Mouse (Mus musculus): ENCODE results near the gene Notch3. TPM values are rescaled to one million over a fixed set of nuclear protein-coding genes. Genes with fewer than 3 reads are reported as not detected.

Notch3 gene
- polyA plus RNA-seq, 1 experiment, result not detected

- Histone ChIP-seq H3K4me1 (ENCODE audit: control insufficient read depth) (peaks cover 6% of the 10 kb centered on the region), H3K4me3 (replicated peaks) (no peak overlapping the region), H3K27me3 (ENCODE audit: control insufficient read depth) (peaks cover 47% of the 10 kb centered on the region), H3K9me3 (ENCODE audit: control insufficient read depth, low read length) (peaks cover 4% of the 10 kb centered on the region; the same call in 1 of the 2 replicates), H3K36me3 (ENCODE audit: control insufficient read depth) (no peaks in the 10 kb centered on the region)
- TF ChIP-seq TAL1 (IDR thresholded peaks at IDR 0.05; ENCODE audit: low read length) (no peak), GATA1 (IDR thresholded peaks at IDR 0.05; ENCODE audit: low read length) (no peak)
Observed at GRCm38 (mm10) chr17:32158841-32159240, 7.8 kb downstream of the Notch3 start.

- no peak overlapping the region for H3K4me3 ChIP-seq (replicated peaks)
- H3K9me3 ChIP-seq (ENCODE audit: control insufficient read depth, low read length), result no peaks in the 10 kb centered on the region
- TF ChIP-seq GATA1 (IDR thresholded peaks at IDR 0.05; ENCODE audit: low read length) (no peak), TAL1 (IDR thresholded peaks at IDR 0.05; ENCODE audit: low read length) (no peak)
- H3K27me3 ChIP-seq (ENCODE audit: control insufficient read depth), result peaks cover 6% of the 10 kb centered on the region
- H3K4me1 ChIP-seq (ENCODE audit: control insufficient read depth), result peaks cover 7% of the 10 kb centered on the region
- no peaks in the 10 kb centered on the region for H3K36me3 ChIP-seq (ENCODE audit: control insufficient read depth)
Observed at GRCm38 (mm10) chr17:32146718-32147117, 19.9 kb downstream of the Notch3 start.

GRCm38 (mm10) chr17:32142907-32143854 lies 23.5 kb downstream of the Notch3 start:
- Histone ChIP-seq H3K4me3 (replicated peaks) (peak overlapping the region; percentile 2), H3K4me1 (ENCODE audit: control insufficient read depth) (peaks cover 7% of the 10 kb centered on the region), H3K9me3 (ENCODE audit: control insufficient read depth, low read length) (no peaks in the 10 kb centered on the region), H3K27me3 (ENCODE audit: control insufficient read depth) (peaks cover 10% of the 10 kb centered on the region), H3K36me3 (ENCODE audit: control insufficient read depth) (no peaks in the 10 kb centered on the region)
- no peak for TF ChIP-seq GATA1 (IDR thresholded peaks at IDR 0.05; ENCODE audit: low read length)
- TF ChIP-seq TAL1 (IDR thresholded peaks at IDR 0.05; ENCODE audit: low read length), result no peak

- Histone ChIP-seq H3K9me3 (ENCODE audit: control insufficient read depth, low read length) (no peaks in the 10 kb centered on the region), H3K27me3 (ENCODE audit: control insufficient read depth) (peaks cover 10% of the 10 kb centered on the region), H3K36me3 (ENCODE audit: control insufficient read depth) (no peaks in the 10 kb centered on the region), H3K4me1 (ENCODE audit: control insufficient read depth) (peaks cover 7% of the 10 kb centered on the region), H3K4me3 (replicated peaks) (no peak overlapping the region)
- no peak for TF ChIP-seq TAL1 (IDR thresholded peaks at IDR 0.05; ENCODE audit: low read length)
Observed at GRCm38 (mm10) chr17:32142234-32142633, 24.4 kb downstream of the Notch3 start.

- no peak overlapping the region for H3K4me3 ChIP-seq (replicated peaks)
- H3K9me3 ChIP-seq (ENCODE audit: control insufficient read depth, low read length), result no peaks in the 10 kb centered on the region; the same call in 1 of the 2 replicates
- H3K27me3 ChIP-seq (ENCODE audit: control insufficient read depth), result peaks cover 2% of the 10 kb centered on the region; the same call in 1 of the 2 replicates
- TF ChIP-seq TAL1 (IDR thresholded peaks at IDR 0.05; ENCODE audit: low read length) (no peak), GATA1 (IDR thresholded peaks at IDR 0.05; ENCODE audit: low read length) (no peak)
- H3K4me1 ChIP-seq (ENCODE audit: control insufficient read depth), result peaks cover 6% of the 10 kb centered on the region
- H3K36me3 ChIP-seq (ENCODE audit: control insufficient read depth), result no peaks in the 10 kb centered on the region
Observed at GRCm38 (mm10) chr17:32133375-32133774, 33.3 kb downstream of the Notch3 start.

GRCm38 (mm10) chr17:32132087-32132486 lies 34.6 kb downstream of the Notch3 start:
- peaks cover 6% of the 10 kb centered on the region for H3K4me1 ChIP-seq (ENCODE audit: control insufficient read depth)
- H3K27me3 ChIP-seq (ENCODE audit: control insufficient read depth), result peaks cover 2% of the 10 kb centered on the region; the same call in 1 of the 2 replicates
- H3K9me3 ChIP-seq (ENCODE audit: control insufficient read depth, low read length), result no peaks in the 10 kb centered on the region; the same call in 1 of the 2 replicates
- TF ChIP-seq GATA1 (IDR thresholded peaks at IDR 0.05; ENCODE audit: low read length), result no peak
- no peak for TF ChIP-seq TAL1 (IDR thresholded peaks at IDR 0.05; ENCODE audit: low read length)
- no peak overlapping the region for H3K4me3 ChIP-seq (replicated peaks)
- no peaks in the 10 kb centered on the region; the same call in 1 of the 2 replicates for H3K36me3 ChIP-seq (ENCODE audit: control insufficient read depth)

GRCm38 (mm10) chr17:32130506-32130905 lies 36.1 kb downstream of the Notch3 start:
- Histone ChIP-seq H3K9me3 (ENCODE audit: control insufficient read depth, low read length) (no peaks in the 10 kb centered on the region; the same call in 1 of the 2 replicates), H3K36me3 (ENCODE audit: control insufficient read depth) (peaks cover 2% of the 10 kb centered on the region; the same call in 1 of the 2 replicates), H3K4me1 (ENCODE audit: control insufficient read depth) (peaks cover 6% of the 10 kb centered on the region), H3K27me3 (ENCODE audit: control insufficient read depth) (peaks cover 2% of the 10 kb centered on the region; the same call in 1 of the 2 replicates), H3K4me3 (replicated peaks) (no peak overlapping the region)
- TF ChIP-seq GATA1 (IDR thresholded peaks at IDR 0.05; ENCODE audit: low read length), result no peak
- no peak for TF ChIP-seq TAL1 (IDR thresholded peaks at IDR 0.05; ENCODE audit: low read length)

GRCm38 (mm10) chr17:32127195-32127594 lies 39.5 kb downstream of the Notch3 start:
- TF ChIP-seq GATA1 (IDR thresholded peaks at IDR 0.05; ENCODE audit: low read length) (no peak), TAL1 (IDR thresholded peaks at IDR 0.05; ENCODE audit: low read length) (no peak)
- Histone ChIP-seq H3K9me3 (ENCODE audit: control insufficient read depth, low read length) (no peaks in the 10 kb centered on the region; the same call in 1 of the 2 replicates), H3K4me3 (replicated peaks) (no peak overlapping the region), H3K4me1 (ENCODE audit: control insufficient read depth) (peaks cover 18% of the 10 kb centered on the region), H3K27me3 (ENCODE audit: control insufficient read depth) (peaks cover 2% of the 10 kb centered on the region; the same call in 1 of the 2 replicates), H3K36me3 (ENCODE audit: control insufficient read depth) (peaks cover 2% of the 10 kb centered on the region)

- Histone ChIP-seq H3K27me3 (ENCODE audit: control insufficient read depth) (no peaks in the 10 kb centered on the region), H3K36me3 (ENCODE audit: control insufficient read depth) (peaks cover 9% of the 10 kb centered on the region), H3K4me3 (replicated peaks) (no peak overlapping the region), H3K9me3 (ENCODE audit: control insufficient read depth, low read length) (no peaks in the 10 kb centered on the region; the same call in 1 of the 2 replicates), H3K4me1 (ENCODE audit: control insufficient read depth) (peaks cover 32% of the 10 kb centered on the region)
- TF ChIP-seq GATA1 (IDR thresholded peaks at IDR 0.05; ENCODE audit: low read length) (no peak), TAL1 (IDR thresholded peaks at IDR 0.05; ENCODE audit: low read length) (no peak)
Observed at GRCm38 (mm10) chr17:32125407-32125806, 41.2 kb downstream of the Notch3 start.
